Mouse (Mus musculus) T-helper 17 cell (primary cell): ENCODE results near the gene Olfr1324.
"Not testable (repeated sequence)": the region's sequence is repeated elsewhere in the genome, so short reads cannot be mapped to it uniquely, and the experiment has no call there.

Experiments
- in situ Hi-C, 2 experiments: fragments of 300-600 bp; cut with MboI, MseI; formaldehyde crosslinking; loops; 1 replicate in 1 of 2; 2 replicates in 1 of 2; pipeline ENCODE4 v1.15.1; 2025; ENCODE audit warnings: high pct_unique_total_duplicates in 2 of 2

The Olfr1324 gene

GRCm38 (mm10) chrX:50428398-50428797 is at the start of gene Olfr1324:
Olfr1324 (minus strand) TSS chrX:50428498.
- in situ Hi-C loops: no loop called here

DNA sequence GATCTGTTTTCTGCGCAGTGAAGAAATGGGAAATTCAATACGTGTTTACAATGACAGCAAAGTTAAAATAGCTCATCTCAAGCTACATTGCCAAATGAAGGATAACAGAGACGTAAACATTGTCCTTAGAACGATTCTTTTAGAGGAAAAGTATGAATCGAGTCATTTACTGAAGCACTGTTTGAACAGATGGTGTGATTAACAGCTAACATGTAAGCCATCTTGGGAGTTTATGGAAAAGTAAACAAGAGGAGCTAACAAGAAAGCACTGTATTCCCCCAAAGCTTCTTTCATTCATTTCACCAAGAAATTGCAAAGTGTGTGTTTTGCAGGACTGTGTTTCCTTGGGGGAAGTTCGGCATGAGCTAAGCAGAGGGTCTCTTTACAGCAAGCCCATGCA is 42.0 kb upstream of the Olfr1324 start:
- in situ Hi-C loops: not testable (repeated sequence)

DNA sequence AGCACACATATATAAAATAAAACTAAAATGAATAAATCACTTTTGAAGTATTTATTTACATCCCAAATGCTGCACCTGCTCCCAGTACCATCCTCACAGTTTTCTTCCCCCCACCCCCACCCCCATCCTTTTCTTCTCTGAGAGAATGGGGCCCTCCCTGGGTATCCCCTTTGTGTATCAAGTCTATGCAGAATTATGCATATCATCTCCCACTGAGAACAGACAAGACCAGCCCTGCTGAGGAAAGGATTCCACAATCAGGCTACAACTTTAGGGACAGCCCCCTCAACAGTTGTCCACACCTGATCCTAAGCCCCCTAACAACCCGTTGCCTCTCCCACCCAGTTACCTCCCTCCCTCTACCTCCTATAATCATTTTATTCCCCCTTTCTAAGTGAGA is 27.8 kb upstream of the Olfr1324 start:
- in situ Hi-C loops: no loop called here

DNA sequence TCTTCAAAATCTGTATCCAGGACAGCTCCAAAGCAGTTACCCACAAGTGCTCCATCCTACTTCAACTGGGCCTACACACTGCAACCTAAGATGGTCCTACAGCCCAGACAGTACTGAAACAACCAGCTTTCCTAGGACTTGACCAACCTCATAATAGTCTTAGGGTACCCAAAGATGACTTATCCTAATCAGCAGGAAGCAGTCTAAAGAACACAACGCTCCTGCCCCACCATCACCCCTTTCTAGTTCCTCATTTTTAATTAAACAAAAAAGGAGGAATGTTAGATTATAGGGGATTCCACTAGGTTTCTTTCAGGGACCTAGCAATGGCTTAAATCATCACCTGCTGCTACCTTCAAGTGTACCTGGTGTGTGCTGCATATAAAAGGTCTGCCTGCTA is 15.1 kb upstream of the Olfr1324 start:
- in situ Hi-C loops: no loop called here

DNA sequence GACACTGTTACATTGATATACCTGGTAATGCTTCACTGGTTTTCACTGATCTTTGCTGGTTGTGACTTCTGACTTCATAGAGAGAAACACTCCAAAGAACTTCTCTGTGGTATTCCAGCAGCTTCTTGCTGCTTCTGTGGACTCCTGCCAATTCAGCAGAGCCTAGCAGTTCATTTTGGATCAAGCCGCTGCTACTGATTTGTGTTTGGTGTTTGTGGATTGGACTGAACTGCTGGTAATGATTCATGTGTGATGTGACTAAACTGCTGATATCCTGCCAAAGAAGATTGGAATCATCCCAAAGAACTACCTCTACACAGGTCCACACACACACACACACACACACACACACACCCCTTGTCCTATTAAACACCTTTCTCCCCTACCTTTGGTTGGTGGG is 14.4 kb upstream of the Olfr1324 start:
- in situ Hi-C loops: no loop called here

DNA sequence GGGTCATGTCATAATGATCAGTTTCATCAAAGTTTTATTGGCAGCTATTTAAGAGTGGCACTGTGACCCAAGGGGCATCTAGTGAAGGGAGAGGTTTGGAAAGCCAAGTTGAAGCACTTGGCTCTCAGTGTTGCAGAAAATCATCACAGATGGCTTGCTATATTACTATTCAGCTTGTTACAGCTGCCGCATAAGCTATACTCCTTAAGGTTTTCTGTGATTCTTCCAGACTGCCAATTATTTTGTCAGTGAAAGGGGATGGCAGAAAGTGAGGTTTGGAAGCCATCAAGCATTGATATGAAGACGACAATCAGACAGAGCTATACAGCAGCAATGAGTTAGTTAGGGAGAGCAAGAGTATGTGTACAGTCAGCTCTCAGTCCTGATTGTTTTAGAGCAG is 4.2 kb upstream of the Olfr1324 start:
- in situ Hi-C loops: no loop called here

GRCm38 (mm10) chrX:50427712-50428328 is 478 bp downstream of the Olfr1324 start:
- in situ Hi-C loops: no loop called here

DNA sequence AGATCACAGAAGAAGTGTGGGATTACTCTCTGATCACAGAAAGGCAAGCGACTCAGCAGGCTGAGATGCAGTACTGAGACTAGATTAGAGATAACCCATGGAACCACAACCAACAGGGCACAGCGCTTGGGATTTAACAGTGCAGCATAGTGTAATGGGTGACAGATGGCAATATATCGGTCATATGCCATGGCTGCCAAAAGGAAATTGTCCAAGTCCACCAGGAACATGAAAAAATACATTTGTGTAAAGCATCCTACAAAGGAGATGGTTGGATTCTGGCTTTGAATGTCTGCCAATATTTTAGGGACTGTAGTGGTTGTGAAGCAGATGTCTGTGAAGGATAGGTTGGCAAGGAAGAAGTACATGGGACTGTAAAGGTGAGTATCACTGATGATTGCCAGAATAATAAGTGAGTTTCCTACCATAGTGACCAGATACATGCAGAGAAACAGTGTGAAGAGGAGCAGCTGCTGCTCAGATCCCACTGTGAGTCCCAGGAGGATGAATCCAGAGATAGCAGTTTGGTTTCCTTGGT is 2.3 kb downstream of the Olfr1324 start:
- in situ Hi-C loops: no loop called here

DNA sequence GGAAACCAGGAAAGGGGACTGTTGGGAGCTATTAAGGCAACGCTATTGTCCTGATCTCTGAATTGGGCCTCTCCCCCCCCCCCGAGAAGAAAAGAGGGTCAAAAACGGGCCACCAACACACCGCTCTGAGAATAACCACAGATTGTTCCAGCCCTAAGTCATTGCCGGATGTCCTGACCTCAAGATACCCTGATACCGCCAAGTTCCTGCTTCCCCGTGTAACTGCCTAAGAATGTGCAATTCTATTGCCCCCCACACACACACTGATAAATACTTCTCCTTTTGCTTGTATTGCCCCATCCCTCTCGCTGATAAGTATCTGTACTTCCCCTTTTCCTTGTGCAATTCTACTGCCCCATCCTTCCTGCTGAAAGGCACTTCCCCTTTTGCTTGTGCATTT is 17.9 kb downstream of the Olfr1324 start:
- in situ Hi-C loops: not testable (repeated sequence)

GRCm38 (mm10) chrX:50390616-50391015 is 37.7 kb downstream of the Olfr1324 start:
- in situ Hi-C loops: not testable (repeated sequence)

DNA sequence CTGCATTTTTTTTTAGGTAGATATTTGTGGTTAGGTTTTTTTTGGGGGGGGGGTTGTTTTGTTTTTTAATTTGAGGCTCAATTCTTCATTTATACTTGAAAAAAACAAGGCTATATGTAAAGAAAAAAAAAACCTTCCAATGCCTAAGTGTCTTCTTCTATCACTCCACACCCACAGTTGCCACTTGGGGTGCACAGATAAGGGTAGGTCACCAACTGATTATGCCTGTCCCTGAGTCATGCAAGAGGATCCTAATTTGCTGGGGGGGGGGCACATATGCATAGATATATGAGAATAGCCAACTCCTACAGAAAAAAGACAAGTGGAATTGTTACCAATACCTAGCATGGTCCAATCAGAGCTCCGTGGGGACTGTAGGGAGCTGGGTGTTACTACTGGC is 53.3 kb downstream of the Olfr1324 start:
- in situ Hi-C loops: no loop called here
